In the genomic region with DNA sequence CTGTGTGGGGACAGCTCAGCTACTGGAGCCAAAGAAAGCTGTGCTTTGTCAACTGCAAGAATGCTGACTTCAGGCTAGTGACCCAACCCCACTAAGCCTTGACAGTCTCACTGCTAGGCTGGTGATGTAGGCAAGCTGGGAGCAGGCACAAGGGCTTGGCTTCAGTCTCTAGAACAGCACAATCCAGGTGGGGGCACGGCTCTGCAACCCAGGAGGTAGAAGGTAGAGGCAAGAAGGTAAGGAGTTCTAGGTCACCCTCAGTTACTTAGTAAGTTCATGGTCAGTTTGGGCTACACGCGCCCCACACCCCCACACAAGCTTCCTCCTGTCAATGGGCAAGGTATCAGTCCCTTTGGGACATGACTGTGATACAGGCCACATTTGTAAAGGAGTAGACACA, we compare ENCODE assay signal across 24 mouse cellular contexts. TPM values are rescaled to one million over a fixed set of nuclear protein-coding genes. Genes with fewer than 3 reads are reported as not detected.
DNase-seq lines count a peak whose midpoint lies in the region; ATAC-seq and TF ChIP-seq lines count a peak whose summit lies in the region.
"Had no signal": no experiment of that assay in that cellular context is flagged by ENCODE, and none has a peak within 500 bp of the region (broad histone marks: within the 10 kb centered on the region; RNA-seq: fewer than 3 reads in every experiment).

No protein-coding gene starts in this region.

- no peaks in the 10 kb centered on the region for H3K27me3 ChIP-seq in heart, embryonic 10.5 days (ENCODE audit: insufficient read depth, poor library complexity, severe bottlenecking)
- no peaks in the 10 kb centered on the region for H3K27me3 ChIP-seq in liver, postnatal 0 days (ENCODE audit: insufficient read depth, low read length)
- no peaks in the 10 kb centered on the region for H3K27me3 ChIP-seq in liver, embryonic 12.5 days (replicated peaks)
- H3K27me3 ChIP-seq in embryonic facial prominence, embryonic 10.5 days (replicated peaks; ENCODE audit: low read depth, poor library complexity, severe bottlenecking) = no peaks in the 10 kb centered on the region
- H3K27me3 ChIP-seq in stomach, postnatal 0 days (ENCODE audit: control insufficient read depth, insufficient read depth, low read length) = no peaks in the 10 kb centered on the region
- H3K27me3 ChIP-seq: heart, embryonic 15.5 days; hindbrain, embryonic 15.5 days; Patski had no signal

- TF ChIP-seq EP300 in liver, postnatal 0 days (IDR thresholded peaks at IDR 0.05; ENCODE audit: low read depth) = no peak
- no peak for TF ChIP-seq EP300 in stomach, postnatal 0 days (optimal IDR thresholded peaks at IDR 0.05)

- H3K9ac ChIP-seq in liver, postnatal 0 days (replicated peaks) = no peak overlapping the region
- no peak overlapping the region for H3K9ac ChIP-seq in liver, embryonic 12.5 days
- no peak overlapping the region for H3K9ac ChIP-seq in stomach, postnatal 0 days (ENCODE audit: low read length)
- H3K9ac ChIP-seq: heart, embryonic 15.5 days; hindbrain, embryonic 15.5 days had no signal

- H3K4me3 ChIP-seq in heart, embryonic 10.5 days = no peak overlapping the region
- no peak overlapping the region for H3K4me3 ChIP-seq in liver, postnatal 0 days (ENCODE audit: low read depth, low read length)
- no peak overlapping the region for H3K4me3 ChIP-seq in liver, embryonic 12.5 days
- H3K4me3 ChIP-seq in embryonic facial prominence, embryonic 10.5 days = no peak overlapping the region
- no peak overlapping the region for H3K4me3 ChIP-seq in stomach, postnatal 0 days (ENCODE audit: low read depth, low read length)
- H3K4me3 ChIP-seq: heart, embryonic 15.5 days; hindbrain, embryonic 15.5 days had no signal

- ATAC-seq in liver, postnatal 0 days = no peak
- ATAC-seq in liver, embryonic 12.5 days = no peak
- no peak for ATAC-seq in stomach, postnatal 0 days (ENCODE audit: low FRiP score, low TSS enrichment)
- ATAC-seq: activated CD4-positive, CD25-positive, alpha-beta regulatory T cell, adult 4 months; forebrain, embryonic 14.5 days; Patski had no signal

- H3K4me2 ChIP-seq in liver, postnatal 0 days (ENCODE audit: low read depth, low read length) = no peak overlapping the region
- no peak overlapping the region for H3K4me2 ChIP-seq in liver, embryonic 12.5 days
- no peak overlapping the region for H3K4me2 ChIP-seq in stomach, postnatal 0 days (replicated peaks; ENCODE audit: low read depth)
- H3K4me2 ChIP-seq: heart, embryonic 11.5 days; heart, embryonic 15.5 days; hindbrain, embryonic 15.5 days had no signal

- no peak overlapping the region for H3K27ac ChIP-seq in heart, embryonic 10.5 days
- no peak overlapping the region for H3K27ac ChIP-seq in liver, postnatal 0 days (ENCODE audit: low read depth)
- H3K27ac ChIP-seq in liver, embryonic 12.5 days = no peak overlapping the region
- no peak overlapping the region for H3K27ac ChIP-seq in embryonic facial prominence, embryonic 10.5 days (replicated peaks)
- no peak overlapping the region for H3K27ac ChIP-seq in stomach, postnatal 0 days (replicated peaks)
- H3K27ac ChIP-seq: heart, embryonic 15.5 days; hindbrain, embryonic 15.5 days had no signal

- 77% methylated on average over 3 of the region's 3 CpGs for WGBS in heart, embryonic 10.5 days
- WGBS in liver, postnatal 0 days (ENCODE audit: insufficient replicate concordance) = 75% methylated on average over 3 of the region's 3 CpGs
- 59% methylated on average over 3 of the region's 3 CpGs for WGBS in liver, embryonic 12.5 days (ENCODE audit: insufficient replicate concordance)
- WGBS in embryonic facial prominence, embryonic 10.5 days = 75% methylated on average over 3 of the region's 3 CpGs
- 85% methylated on average over 3 of the region's 3 CpGs for WGBS in stomach, postnatal 0 days

- TF ChIP-seq CTCF in liver, postnatal 0 days (IDR thresholded peaks at IDR 0.05; ENCODE audit: low read depth) = no peak
- TF ChIP-seq CTCF in stomach, postnatal 0 days (IDR thresholded peaks at IDR 0.05; ENCODE audit: low read depth) = no peak

- DNase-seq in heart, embryonic 10.5 days (ENCODE audit: low spot score) = peak; percentile 64
- no peak for DNase-seq in heart, postnatal 4 days
- peak; percentile 9 for DNase-seq in liver, postnatal 0 days
- DNase-seq in embryonic facial prominence, embryonic 10.5 days (ENCODE audit: low spot score) = peak; percentile 4
- peak; percentile 8 for DNase-seq in stomach, postnatal 0 days (ENCODE audit: low spot score)
- DNase-seq: adrenal gland, postnatal 25 days; cerebellum, adult 18-20 months; cerebellum, adult 9-11 months; cerebellum, postnatal 36 days; gastrocnemius, postnatal 36 days; heart, adult 18-20 months; heart, postnatal 14 days had no signal

- H3K4me1 ChIP-seq in heart, embryonic 10.5 days = no peaks in the 10 kb centered on the region
- no peaks in the 10 kb centered on the region for H3K4me1 ChIP-seq in liver, postnatal 0 days (ENCODE audit: insufficient read depth)
- no peaks in the 10 kb centered on the region for H3K4me1 ChIP-seq in liver, embryonic 12.5 days
- peaks cover 5% of the 10 kb centered on the region for H3K4me1 ChIP-seq in embryonic facial prominence, embryonic 10.5 days
- H3K4me1 ChIP-seq in stomach, postnatal 0 days (replicated peaks; ENCODE audit: control insufficient read depth, insufficient read depth) = no peaks in the 10 kb centered on the region
- H3K4me1 ChIP-seq: heart, embryonic 15.5 days; hindbrain, embryonic 15.5 days had no signal

- H3K36me3 ChIP-seq in heart, embryonic 10.5 days = no peaks in the 10 kb centered on the region
- no peaks in the 10 kb centered on the region for H3K36me3 ChIP-seq in liver, postnatal 0 days (replicated peaks; ENCODE audit: insufficient read depth, low read length)
- H3K36me3 ChIP-seq in liver, embryonic 12.5 days = no peaks in the 10 kb centered on the region
- H3K36me3 ChIP-seq in embryonic facial prominence, embryonic 10.5 days (replicated peaks) = no peaks in the 10 kb centered on the region
- H3K36me3 ChIP-seq in stomach, postnatal 0 days (ENCODE audit: control insufficient read depth, insufficient read depth, low read length) = no peaks in the 10 kb centered on the region
- H3K36me3 ChIP-seq: heart, embryonic 15.5 days; hindbrain, embryonic 15.5 days had no signal

- H3K9me3 ChIP-seq in heart, embryonic 10.5 days = no peaks in the 10 kb centered on the region
- H3K9me3 ChIP-seq in liver, postnatal 0 days (ENCODE audit: low read length) = no peaks in the 10 kb centered on the region
- H3K9me3 ChIP-seq in liver, embryonic 12.5 days (replicated peaks) = no peaks in the 10 kb centered on the region
- no peaks in the 10 kb centered on the region for H3K9me3 ChIP-seq in embryonic facial prominence, embryonic 10.5 days
- H3K9me3 ChIP-seq in stomach, postnatal 0 days (ENCODE audit: control insufficient read depth, low read length) = no peaks in the 10 kb centered on the region
- H3K9me3 ChIP-seq: heart, embryonic 15.5 days; hindbrain, embryonic 15.5 days had no signal

RNA-seq across cellular contexts. Expression of a gene that starts 54.2 kb away (rescaled TPM):
- polyA plus RNA-seq in heart, embryonic 10.5 days (2016; fragmentation: Nextera tagmentation; extraction: Ambion mirVana) = not detected in 2 replicates
- not detected for total RNA-seq in heart, postnatal 4 days (2021)
- polyA plus RNA-seq in liver, postnatal 0 days (2015; fragmentation: Nextera tagmentation; extraction: Ambion mirVana) = not detected in 2 replicates
- not detected in 2 replicates for polyA plus RNA-seq in liver, embryonic 12.5 days (2016; fragmentation: Nextera tagmentation; extraction: Ambion mirVana)
- polyA plus RNA-seq in embryonic facial prominence, embryonic 10.5 days (2016; fragmentation: Nextera tagmentation; extraction: Ambion mirVana) = not detected in 2 replicates
- not detected in 2 replicates for polyA plus RNA-seq in stomach, postnatal 0 days (2015; fragmentation: Nextera tagmentation; extraction: Ambion mirVana)
- total RNA-seq: adrenal gland, adult 18-20 months; adrenal gland, postnatal 25 days; CH12.LX; gastrocnemius, adult 8-10 months; gastrocnemius, postnatal 36 days; heart, adult 18-20 months; heart, postnatal 14 days had no signal
- polyA plus RNA-seq: activated CD4-positive, CD25-positive, alpha-beta regulatory T cell, adult 4 months; embryonic facial prominence, embryonic 14.5 days; forebrain, embryonic 14.5 days; heart, embryonic 11.5 days; heart, embryonic 15.5 days; hindbrain, embryonic 11.5 days; hindbrain, embryonic 15.5 days; Patski had no signal
